Mouse (Mus musculus): ENCODE results near the gene Kpna3.
"Not testable (repeated sequence)": the region's sequence is repeated elsewhere in the genome, so short reads cannot be mapped to it uniquely, and the experiment has no call there.

The Kpna3 gene

DNA sequence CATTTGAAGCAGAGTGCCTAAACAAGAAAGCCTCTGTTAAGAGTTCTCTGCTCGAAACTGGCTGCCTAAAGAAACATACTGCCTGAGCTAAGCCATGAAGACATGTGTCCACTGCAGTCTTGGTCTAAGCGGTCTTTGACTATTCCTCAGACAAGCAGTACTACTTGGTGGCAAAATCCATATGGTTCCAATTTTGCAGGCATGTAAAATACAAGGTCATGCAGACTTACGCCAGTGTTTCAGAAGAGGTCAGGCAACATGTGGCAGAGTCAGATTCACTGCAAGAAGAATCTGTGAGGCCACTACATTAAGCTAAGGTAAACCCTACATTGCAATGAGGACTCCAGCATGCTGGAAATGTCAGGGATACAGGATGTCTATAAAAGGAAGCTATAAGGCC lies 34.7 kb downstream of the Kpna3 start:
- no peak for DNase-seq (ENCODE audit: inconsistent ontology term)

- DNase-seq (ENCODE audit: inconsistent ontology term) = no peak
Observed at GRCm38 (mm10) chr14:61394745-61395144, 44.9 kb downstream of the Kpna3 start.

GRCm38 (mm10) chr14:61390586-61390985 lies 49.1 kb downstream of the Kpna3 start:
- no peak for DNase-seq (ENCODE audit: inconsistent ontology term)

- no peak for DNase-seq (ENCODE audit: inconsistent ontology term)
Observed at GRCm38 (mm10) chr14:61367290-61367689, 72.4 kb downstream of the Kpna3 start.

DNA sequence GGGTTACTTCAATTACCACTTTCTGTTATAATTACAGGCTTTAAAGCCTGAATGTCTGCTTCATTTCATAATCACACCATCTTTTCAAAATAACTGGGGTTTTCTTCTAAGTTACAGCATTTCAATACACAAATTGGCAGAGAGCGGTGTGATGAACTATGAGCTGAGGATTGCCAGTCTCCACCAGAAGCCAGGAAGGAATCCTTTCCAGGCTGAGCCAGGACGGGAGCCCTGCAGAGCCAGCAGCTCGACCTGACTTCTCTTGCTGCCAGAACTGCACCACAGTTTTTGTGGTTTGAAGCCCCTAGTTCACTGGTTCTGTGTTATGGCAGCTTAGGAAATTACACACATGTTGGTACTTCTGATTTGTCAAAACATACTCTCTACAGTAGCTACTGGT lies 75.0 kb downstream of the Kpna3 start:
- peak; percentile 24 for DNase-seq (ENCODE audit: inconsistent ontology term)

- DNase-seq (ENCODE audit: inconsistent ontology term) = no peak
Observed at GRCm38 (mm10) chr14:61363734-61364133, 75.9 kb downstream of the Kpna3 start.

DNA sequence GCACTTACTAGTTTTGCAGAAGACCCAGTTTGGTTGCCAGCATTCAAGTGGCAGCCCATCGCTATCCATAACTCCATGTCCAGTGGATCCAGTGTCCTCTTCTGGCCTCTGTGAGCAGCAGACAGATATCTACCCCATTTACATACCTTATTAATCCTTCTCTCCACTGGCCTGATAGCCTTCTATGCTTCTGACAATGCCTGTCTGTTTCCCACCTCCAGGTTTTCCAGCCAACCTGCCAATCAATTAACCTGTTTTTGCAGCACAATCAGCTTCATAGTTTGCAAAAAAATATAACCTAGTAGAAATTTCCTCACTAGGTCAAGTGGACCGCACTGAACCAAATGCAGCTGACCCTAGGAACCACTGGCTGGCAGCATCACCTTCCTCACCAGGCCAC lies 77.4 kb downstream of the Kpna3 start:
- no peak for DNase-seq (ENCODE audit: inconsistent ontology term)

GRCm38 (mm10) chr14:61360981-61361511 lies 78.6 kb downstream of the Kpna3 start:
- no peak for DNase-seq (ENCODE audit: inconsistent ontology term)

- peak; percentile 96 for DNase-seq (ENCODE audit: inconsistent ontology term)
Observed at GRCm38 (mm10) chr14:61360131-61360980, 79.3 kb downstream of the Kpna3 start, which contains the start of gene Ebpl. Gene Ebpl, minus strand, starts transcription at chr14:61360439.

DNA sequence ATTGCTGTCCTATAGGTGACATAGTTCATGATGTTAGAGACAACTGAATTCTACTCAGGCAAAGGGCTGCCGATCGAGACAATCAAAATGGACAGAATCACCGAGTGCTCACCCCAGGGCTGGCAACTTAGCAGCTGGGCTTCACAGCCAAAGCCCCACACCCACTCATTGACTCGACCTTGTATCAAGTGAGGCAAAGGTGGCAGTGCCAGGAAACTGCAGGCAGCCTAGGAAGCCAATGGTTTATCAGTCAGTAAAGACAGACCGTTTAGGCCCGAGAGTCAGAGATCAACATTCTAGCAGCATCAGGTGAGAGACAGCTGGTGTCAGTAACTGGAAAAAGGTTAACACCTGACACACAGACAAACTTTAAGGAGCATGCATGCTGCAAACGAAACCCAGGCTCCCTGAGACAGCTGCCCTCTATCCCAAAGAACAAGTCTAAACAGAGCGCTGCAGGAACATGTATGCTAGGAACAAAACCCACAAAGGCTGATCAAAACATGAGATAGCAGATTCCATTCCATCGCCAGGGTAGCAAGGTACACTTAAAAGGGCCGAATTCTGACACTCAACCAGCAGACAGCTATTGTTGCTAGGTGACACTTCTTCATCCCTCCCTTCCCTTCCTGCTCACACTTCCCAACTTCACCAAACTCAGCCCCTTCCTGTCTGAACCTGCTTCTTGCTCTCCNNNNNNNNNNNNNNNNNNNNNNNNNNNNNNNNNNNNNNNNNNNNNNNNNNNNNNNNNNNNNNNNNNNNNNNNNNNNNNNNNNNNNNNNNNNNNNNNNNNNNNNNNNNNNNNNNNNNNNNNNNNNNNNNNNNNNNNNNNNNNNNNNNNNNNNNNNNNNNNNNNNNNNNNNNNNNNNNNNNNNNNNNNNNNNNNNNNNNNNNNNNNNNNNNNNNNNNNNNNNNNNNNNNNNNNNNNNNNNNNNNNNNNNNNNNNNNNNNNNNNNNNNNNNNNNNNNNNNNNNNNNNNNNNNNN lies 85.1 kb downstream of the Kpna3 start:
- DNase-seq (ENCODE audit: inconsistent ontology term) = no peak

GRCm38 (mm10) chr14:61350808-61351207 lies 88.9 kb downstream of the Kpna3 start:
- no peak for DNase-seq (ENCODE audit: inconsistent ontology term)

GRCm38 (mm10) chr14:61349876-61350275 lies 89.8 kb downstream of the Kpna3 start:
- DNase-seq (ENCODE audit: inconsistent ontology term) = no peak

GRCm38 (mm10) chr14:61346827-61347698 lies 92.6 kb downstream of the Kpna3 start:
- peak; percentile 34 for DNase-seq (ENCODE audit: inconsistent ontology term)

GRCm38 (mm10) chr14:61344590-61344989 lies 95.1 kb downstream of the Kpna3 start:
- DNase-seq (ENCODE audit: inconsistent ontology term) = no peak

DNA sequence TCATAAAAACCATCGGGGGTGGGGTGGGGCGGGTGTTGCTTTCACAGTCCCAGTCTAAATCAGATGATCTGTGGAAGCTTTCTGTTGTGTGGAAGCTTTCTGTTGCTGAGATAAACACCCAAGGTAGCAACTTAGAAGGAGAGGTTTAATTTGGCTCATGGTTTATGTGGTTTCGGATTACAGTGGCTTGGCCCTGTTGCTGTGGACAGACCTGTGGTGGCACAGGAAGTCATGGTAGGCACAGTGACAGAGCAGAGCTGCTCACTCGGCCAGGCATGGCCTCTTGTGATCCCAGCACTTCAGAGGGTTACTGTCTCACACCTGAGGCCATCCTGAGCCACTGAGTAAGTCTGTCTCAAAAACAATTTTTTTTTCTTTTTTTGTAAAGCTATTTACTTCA lies 100.3 kb downstream of the Kpna3 start:
- DNase-seq (ENCODE audit: inconsistent ontology term) = no peak

GRCm38 (mm10) chr14:61330996-61331561 lies 108.6 kb downstream of the Kpna3 start:
- peak; percentile 77 for DNase-seq (ENCODE audit: inconsistent ontology term)

DNA sequence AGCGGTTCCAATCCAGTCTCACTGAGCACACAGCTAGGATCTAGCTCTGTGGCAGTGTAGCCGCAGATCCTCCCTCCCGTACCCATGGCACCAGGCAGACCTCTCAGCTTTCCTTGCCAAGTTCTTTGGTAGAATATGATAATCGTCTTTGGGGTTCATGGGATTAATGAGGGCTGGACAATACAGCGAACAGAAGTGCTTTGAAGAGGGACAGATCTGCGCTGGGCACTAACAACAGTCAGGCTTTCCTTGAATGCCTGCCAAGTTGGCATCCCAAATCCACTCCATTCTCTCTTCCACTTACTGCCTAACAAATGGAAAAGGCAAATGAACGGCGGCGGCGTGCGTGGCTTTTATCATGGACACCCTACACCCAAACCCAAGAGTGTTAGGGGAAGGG lies 109.1 kb downstream of the Kpna3 start:
- DNase-seq (ENCODE audit: inconsistent ontology term) = peak; percentile 79

GRCm38 (mm10) chr14:61327618-61328450 lies 111.8 kb downstream of the Kpna3 start:
- DNase-seq (ENCODE audit: inconsistent ontology term) = peak; percentile 61

DNA sequence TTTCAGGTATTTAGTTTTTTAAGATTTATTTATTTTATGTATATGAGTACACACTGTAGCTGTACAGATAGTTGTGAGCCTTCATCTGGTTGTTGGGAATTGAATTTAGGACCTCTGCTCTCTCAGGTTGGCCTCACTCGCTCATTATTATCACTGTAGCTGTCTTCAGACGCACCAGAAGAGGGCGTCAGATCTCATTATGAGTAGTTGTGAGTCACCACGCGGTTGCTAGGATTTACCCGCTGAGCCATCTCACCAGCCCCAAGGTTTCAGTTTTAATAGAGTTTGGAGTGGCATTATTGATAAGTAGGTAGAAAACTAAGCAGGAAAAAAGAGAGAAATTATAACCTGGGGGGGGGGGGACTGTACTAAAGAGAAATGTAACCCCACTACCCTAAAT lies 112.7 kb downstream of the Kpna3 start:
- not testable (repeated sequence) for DNase-seq (ENCODE audit: inconsistent ontology term)

GRCm38 (mm10) chr14:61322740-61323139 lies 116.9 kb downstream of the Kpna3 start:
- DNase-seq (ENCODE audit: inconsistent ontology term) = no peak

Measured in Muller cell, postnatal 12 days (primary cell).